ENCODE assay signal across 8 mouse cellular contexts in genomic region chr2:35397590-35398173, GRCm38 (mm10). TPM values are rescaled to one million over a fixed set of nuclear protein-coding genes. Genes with fewer than 3 reads are reported as not detected.
A peak's percentile ranks its signal among the peaks of the same experiment; 100 is the strongest.
DNase-seq lines count a peak whose midpoint lies in the region; ATAC-seq lines count a peak whose summit lies in the region.

No protein-coding gene starts in this region.

- H3K9me3 ChIP-seq in forebrain, embryonic 16.5 days (ENCODE audit: control insufficient read depth, low read length): no peaks in the 10 kb centered on the region

- no peak overlapping the region for H3K4me3 ChIP-seq in forebrain, embryonic 16.5 days (replicated peaks; ENCODE audit: low read length)

- no peaks in the 10 kb centered on the region for H3K27me3 ChIP-seq in forebrain, embryonic 16.5 days (replicated peaks; ENCODE audit: control insufficient read depth, insufficient read depth, low read length)

- peak; percentile 54 for ATAC-seq in forebrain, embryonic 16.5 days
- peak; percentile 84 to 90 for ATAC-seq in hematopoietic stem cell, adult 5-6 weeks (replicated peaks in 1 of 2; ENCODE audit: insufficient read depth in 1 of 2, low FRiP score in 2 of 2, low TSS enrichment in 1 of 2, low read depth in 1 of 2, poor library complexity in 2 of 2, severe bottlenecking in 2 of 2)

- WGBS in forebrain, embryonic 16.5 days: 45% methylated on average over 11 of the region's 11 CpGs

- DNase-seq in adrenal gland, adult (ENCODE audit: inconsistent age in 2 of 2, low spot score in 1 of 2): peak; percentile 50 to 86
- DNase-seq in adrenal gland, postnatal 4 days (ENCODE audit: low spot score in 2 of 2): no peak
- peak; percentile 37 for DNase-seq in brain, embryonic 18.5 days (ENCODE audit: low read depth, low spot score)
- peak; percentile 55 for DNase-seq in layer of hippocampus, adult 9-11 months
- peak; percentile 59 to 81 for DNase-seq in lung, postnatal 4 days
- peak; percentile 65 for DNase-seq in right cerebral cortex, postnatal 25 days

- no peak overlapping the region for H3K27ac ChIP-seq in forebrain, embryonic 16.5 days (ENCODE audit: low read length)

- no peak overlapping the region for H3K9ac ChIP-seq in forebrain, embryonic 16.5 days (replicated peaks; ENCODE audit: low read depth, low read length)

- no peaks in the 10 kb centered on the region for H3K4me1 ChIP-seq in forebrain, embryonic 16.5 days (replicated peaks; ENCODE audit: control insufficient read depth, insufficient read depth, low read length)

- H3K4me2 ChIP-seq in forebrain, embryonic 16.5 days (ENCODE audit: low read length): no peak overlapping the region

- no peaks in the 10 kb centered on the region for H3K36me3 ChIP-seq in forebrain, embryonic 16.5 days (ENCODE audit: control insufficient read depth, insufficient read depth)

RNA-seq across cellular contexts. Expression of gene 4930402F06Rik, which starts 0.7 kb away (rescaled TPM):
- not detected for total RNA-seq in adrenal gland, postnatal 4 days (2021)
- polyA plus RNA-seq in forebrain, embryonic 16.5 days (2015; fragmentation: Nextera tagmentation; extraction: Ambion mirVana): not detected in 2 replicates
- not detected in 2 replicates for total RNA-seq in hematopoietic stem cell, adult 5-6 weeks (2017)

RNA-seq across cellular contexts. Expression of gene 4930568D16Rik, which starts 30.2 kb away (rescaled TPM):
- total RNA-seq in adrenal gland, postnatal 4 days (2021): not detected
- polyA plus RNA-seq in forebrain, embryonic 16.5 days (2015; fragmentation: Nextera tagmentation; extraction: Ambion mirVana): not detected in 2 replicates
- total RNA-seq in hematopoietic stem cell, adult 5-6 weeks (2017): not detected in 2 replicates

Comparison
In these comparisons a context has a peak if more than half of its experiments do, and no peak if none do; other contexts are left out.
1. DNase-seq: peak in adrenal gland, adult (2 of 2), brain, embryonic 18.5 days (single experiment), layer of hippocampus, adult 9-11 months (single experiment), lung, postnatal 4 days (2 of 2) and right cerebral cortex, postnatal 25 days (single experiment); none in adrenal gland, postnatal 4 days (0 of 2).